Mouse (Mus musculus): ENCODE measurements around the gene 2010111I01Rik. TPM values are rescaled to one million over a fixed set of nuclear protein-coding genes. Genes with fewer than 3 reads are reported as not detected.

Gene 2010111I01Rik
- total and polyA plus RNA-seq, 3 experiments = 13.3 to 19.8 (median 14.4) TPM

DNA sequence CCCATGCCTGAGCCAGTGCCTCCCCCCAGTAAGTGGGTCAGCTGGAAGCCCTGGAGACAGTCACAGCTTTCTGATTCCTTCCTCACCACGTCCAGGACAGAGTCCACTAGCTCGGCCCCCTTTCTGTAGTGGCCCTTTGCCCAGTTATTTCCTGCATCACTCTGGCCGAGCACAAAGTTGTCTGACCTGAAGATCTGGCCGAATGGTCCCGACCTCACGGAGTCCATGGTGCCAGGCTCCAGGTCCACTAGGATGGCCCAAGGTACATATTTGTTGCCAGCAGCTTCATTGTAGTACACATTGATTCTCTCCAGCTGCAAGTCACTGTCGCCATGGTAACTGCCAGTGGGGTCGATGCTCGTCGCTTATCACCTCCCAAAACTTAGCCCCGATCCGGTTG, 3.5 kb downstream of the 2010111I01Rik start:
- in situ Hi-C loops (cut with MboI; ENCODE audit: low pct_ligation_motif_present, low pct_unique_long_range_greater_than_20kb, low sequenced_read_pairs) (no loop called here), dilution Hi-C loops (cut with MboI; ENCODE audit: extremely low pct_ligation_motif_present, extremely low pct_unique_long_range_greater_than_20kb, low sequenced_read_pairs) (no loop called here)
- Histone ChIP-seq H3K36me3 (replicated peaks in 1 of 2; ENCODE audit: control insufficient read depth in 1 of 2, insufficient read depth in 1 of 2, low read length in 1 of 2) (peaks cover 6 to 12% of the 10 kb centered on the region in 2 experiments), H3K79me2 (replicated peaks; ENCODE audit: control insufficient read depth, extremely low read depth, insufficient read depth, poor library complexity, severe bottlenecking) (no peaks in the 10 kb centered on the region), H3K27ac (ENCODE audit: insufficient read depth, low read depth) (no peak overlapping the region), H3K4me2 (ENCODE audit: insufficient read depth, low read depth, poor library complexity, severe bottlenecking) (no peak overlapping the region), H3K27me3 (replicated peaks) (no peaks in the 10 kb centered on the region), H3K9me3 (replicated peaks; ENCODE audit: low read length) (no peaks in the 10 kb centered on the region), H3K9ac (ENCODE audit: insufficient read depth, low read depth) (no peak overlapping the region), H3K4me3 (replicated peaks in 1 of 3; ENCODE audit: low read depth in 2 of 3, low read length in 2 of 3, poor library complexity in 1 of 3) (no peak overlapping the region), H3K4me1 (ENCODE audit: control insufficient read depth in 1 of 2, insufficient read depth in 2 of 2) (peaks cover 6 to 15% of the 10 kb centered on the region in 2 experiments; a peak in 3 of 4 replicates)
- TF ChIP-seq POLR2A (IDR thresholded peaks at IDR 0.05; ENCODE audit: low read depth, low read length) (no peak), TCF12 (IDR thresholded peaks at IDR 0.05; ENCODE audit: low read depth, low read length) (no peak), ELF1 (IDR thresholded peaks at IDR 0.05; ENCODE audit: low read depth, low read length) (no peak), SMC3 (IDR thresholded peaks at IDR 0.05; ENCODE audit: low read depth, low read length) (no peak), ZKSCAN1 (IDR thresholded peaks at IDR 0.05; ENCODE audit: borderline replicate concordance, low read depth, low read length) (no peak), IRF4 (IDR thresholded peaks at IDR 0.05; ENCODE audit: low read depth, low read length) (no peak), UBTF (IDR thresholded peaks at IDR 0.05; ENCODE audit: low read depth, low read length) (no peak), ZMIZ1 (IDR thresholded peaks at IDR 0.05; ENCODE audit: low read depth, low read length) (no peak), USF2 (conservative IDR thresholded peaks at IDR 0.05; ENCODE audit: low read depth, low read length) (no peak), CTCF (conservative IDR thresholded peaks at IDR 0.05 in 1 of 2, IDR thresholded peaks at IDR 0.05 in 1 of 2; ENCODE audit: low read depth in 2 of 2, low read length in 2 of 2) (no peak)
- no peak for DNase-seq (ENCODE audit: extremely low read depth)

DNA sequence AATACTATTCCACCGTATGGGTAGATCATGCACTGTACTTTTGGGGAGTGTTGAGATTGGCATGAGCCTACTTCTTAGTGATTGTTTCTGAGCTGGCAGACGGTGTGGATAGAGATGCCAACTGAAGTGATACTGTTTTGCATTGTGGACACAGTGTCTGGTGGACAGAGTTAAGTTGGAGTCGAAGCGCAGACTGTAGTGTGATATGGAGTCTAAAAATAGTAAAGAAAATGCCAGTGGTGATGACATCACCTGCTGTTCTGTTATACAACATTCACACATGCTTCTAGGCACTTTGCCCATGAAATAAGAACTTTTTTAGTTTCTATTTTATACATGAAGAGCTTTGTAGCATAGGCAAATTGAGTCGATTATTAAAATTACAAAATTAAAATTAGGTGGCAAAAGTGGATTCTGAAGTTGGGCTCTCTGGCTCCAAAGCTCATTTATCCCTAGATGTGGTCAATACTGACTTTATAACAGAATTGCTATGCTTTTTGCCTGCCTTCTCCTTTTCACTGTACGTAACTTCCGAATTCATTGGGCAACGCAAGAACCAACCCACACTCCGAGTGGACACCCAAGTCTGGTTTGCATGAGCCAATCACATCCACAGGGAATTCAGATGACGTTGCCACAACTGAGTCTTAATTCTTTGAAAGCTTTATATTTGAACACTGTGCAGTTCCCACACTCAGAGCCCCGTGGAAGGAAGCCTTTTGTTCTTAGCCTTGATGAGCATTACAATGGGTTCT, 6.0 kb downstream of the 2010111I01Rik start:
- no peak overlapping the region for H3K27ac ChIP-seq (ENCODE audit: insufficient read depth, low read depth)
- DNase-seq (ENCODE audit: extremely low read depth) = no peak
- peaks cover 5 to 7% of the 10 kb centered on the region in 2 experiments; a peak in 3 of 4 replicates for H3K4me1 ChIP-seq (ENCODE audit: control insufficient read depth in 1 of 2, insufficient read depth in 2 of 2)
- peaks cover 6 to 12% of the 10 kb centered on the region in 2 experiments for H3K36me3 ChIP-seq (replicated peaks in 1 of 2; ENCODE audit: control insufficient read depth in 1 of 2, insufficient read depth in 1 of 2, low read length in 1 of 2)
- H3K79me2 ChIP-seq (replicated peaks; ENCODE audit: control insufficient read depth, extremely low read depth, insufficient read depth, poor library complexity, severe bottlenecking) = peaks cover 3% of the 10 kb centered on the region; the same call in 1 of the 2 replicates
- no peak for TF ChIP-seq ETS1 (conservative IDR thresholded peaks at IDR 0.05; ENCODE audit: low read depth, low read length)
- TF ChIP-seq JUND (conservative IDR thresholded peaks at IDR 0.05; ENCODE audit: low read depth, low read length) = no peak
- no peak for TF ChIP-seq CHD2 (IDR thresholded peaks at IDR 0.05; ENCODE audit: low read length)
- TF ChIP-seq HCFC1 (IDR thresholded peaks at IDR 0.05; ENCODE audit: low read depth, low read length) = no peak
- no peak for TF ChIP-seq POLR2A (IDR thresholded peaks at IDR 0.05; ENCODE audit: low read depth, low read length)
- no peak for TF ChIP-seq MXI1 (IDR thresholded peaks at IDR 0.05; ENCODE audit: low read depth, low read length)
- no peak for TF ChIP-seq RCOR1 (conservative IDR thresholded peaks at IDR 0.05; ENCODE audit: low read depth, low read length)
- TF ChIP-seq UBTF (IDR thresholded peaks at IDR 0.05; ENCODE audit: low read depth, low read length) = no peak
- no peak for TF ChIP-seq TBP (conservative IDR thresholded peaks at IDR 0.05; ENCODE audit: low read depth, low read length)
- no peak for TF ChIP-seq BHLHE40 (IDR thresholded peaks at IDR 0.05; ENCODE audit: low read depth, low read length)
- no peak for TF ChIP-seq MAX (IDR thresholded peaks at IDR 0.05; ENCODE audit: low read length)
- TF ChIP-seq E2F4 (IDR thresholded peaks at IDR 0.05; ENCODE audit: insufficient replicate concordance, low read depth, low read length) = no peak
- TF ChIP-seq TCF12 (IDR thresholded peaks at IDR 0.05; ENCODE audit: low read depth, low read length) = no peak
- TF ChIP-seq KAT2A (IDR thresholded peaks at IDR 0.05; ENCODE audit: insufficient replicate concordance, low read length) = no peak
- no peak for TF ChIP-seq MAFK (IDR thresholded peaks at IDR 0.05; ENCODE audit: insufficient replicate concordance, low read length)
- dilution Hi-C loops (cut with MboI; ENCODE audit: extremely low pct_ligation_motif_present, extremely low pct_unique_long_range_greater_than_20kb, low sequenced_read_pairs) = no loop called here
- no peak overlapping the region for H3K4me2 ChIP-seq (ENCODE audit: insufficient read depth, low read depth, poor library complexity, severe bottlenecking)
- no peaks in the 10 kb centered on the region for H3K9me3 ChIP-seq (replicated peaks; ENCODE audit: low read length)
- no peak overlapping the region for H3K4me3 ChIP-seq (replicated peaks in 1 of 3; ENCODE audit: low read depth in 2 of 3, low read length in 2 of 3, poor library complexity in 1 of 3)
- in situ Hi-C loops (cut with MboI; ENCODE audit: low pct_ligation_motif_present, low pct_unique_long_range_greater_than_20kb, low sequenced_read_pairs) = no loop called here
- no peaks in the 10 kb centered on the region for H3K27me3 ChIP-seq (replicated peaks)
- H3K9ac ChIP-seq (ENCODE audit: insufficient read depth, low read depth) = no peak overlapping the region

Measured in CH12.LX (cell line).